Mouse (Mus musculus) lung, postnatal 0 days (tissue): ENCODE measurements at regions not wholly inside any gene's neighbourhood (a gene's known extent, or its start where the extent isn't known, plus 50 kb on each side); places are given as distances from the start of the nearest gene placed in this dataset.

ENCODE experiments used
- CTCF ChIP-seq: IDR thresholded peaks from 2 replicates; pipeline ENCODE4 v1.5.1; 2016; ENCODE audit warnings: antibody characterized with exemption, mild to moderate bottlenecking
- EP300 ChIP-seq: IDR thresholded peaks from 2 replicates; pipeline ENCODE4 v1.6.1; 2016; ENCODE audit warnings: antibody characterized with exemption, mild to moderate bottlenecking, control low read depth

GRCm38 (mm10) chr17:47277890-47278289, 90.8 kb upstream of the Mrps10 start:
- TF ChIP-seq CTCF = no peak
- TF ChIP-seq EP300 = no peak
